Mouse (Mus musculus): Measurements from ENCODE around the gene Evi5. TPM values are rescaled to one million over a fixed set of nuclear protein-coding genes. Genes with fewer than 3 reads are reported as not detected.

Gene Evi5
- polyA plus RNA-seq, 1 experiment from 2014 or later = 58.5 TPM

DNA sequence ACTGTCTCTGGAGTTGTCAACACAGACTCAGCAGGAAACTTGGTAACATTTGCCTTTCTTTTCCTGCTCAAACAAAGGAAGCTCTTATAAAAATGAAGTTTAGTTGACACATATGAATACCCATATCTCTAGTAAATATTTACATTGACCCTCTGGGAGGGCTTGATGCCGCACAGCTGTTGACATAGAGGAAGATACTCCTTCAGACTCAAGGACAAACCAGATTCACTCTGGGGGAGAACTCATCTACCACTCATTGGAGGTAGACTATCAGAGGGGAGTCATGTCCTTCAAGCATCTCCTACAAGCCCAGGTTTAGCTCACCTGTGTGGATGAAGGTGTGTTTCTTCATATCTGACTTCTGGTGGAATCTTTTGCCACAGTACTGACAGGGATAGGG, 155.1 kb downstream of the Evi5 start:
- Histone ChIP-seq H3K9ac (no peak overlapping the region), H3K27ac (no peak overlapping the region), H3K9me3 (replicated peaks) (no peaks in the 10 kb centered on the region), H3K4me1 (peaks cover 26% of the 10 kb centered on the region), H3K4me2 (no peak overlapping the region), H3K4me3 (no peak overlapping the region), H3K36me3 (no peaks in the 10 kb centered on the region), H3K27me3 (replicated peaks) (peaks cover 91% of the 10 kb centered on the region)
- 66% methylated on average over 1 of the region's 1 CpGs for WGBS (ENCODE audit: insufficient replicate concordance)
- no peak for ATAC-seq

DNA sequence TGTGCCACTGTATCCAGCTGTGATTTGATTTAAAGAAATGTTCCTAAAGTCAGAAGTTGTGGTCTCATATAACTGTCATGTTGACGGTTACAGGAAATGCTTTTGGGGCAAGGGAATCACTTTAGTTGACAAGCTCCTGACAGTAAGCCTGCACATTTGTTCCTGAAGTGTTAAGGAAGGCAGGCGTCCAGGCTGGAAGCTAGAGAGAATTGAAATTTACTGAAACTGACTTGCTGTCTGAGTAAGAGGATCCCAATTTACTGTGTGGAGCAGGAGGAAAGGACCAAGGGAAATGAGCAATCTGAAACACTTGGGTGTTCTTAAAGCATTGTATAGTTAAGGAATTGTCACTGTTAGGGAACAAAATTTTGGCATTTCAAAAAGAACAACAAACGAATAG, 155.7 kb downstream of the Evi5 start:
- no peak overlapping the region for H3K9ac ChIP-seq
- no peak overlapping the region for H3K4me3 ChIP-seq
- WGBS (ENCODE audit: insufficient replicate concordance) = 22% methylated on average over 3 of the region's 3 CpGs
- peaks cover 21% of the 10 kb centered on the region for H3K4me1 ChIP-seq
- H3K9me3 ChIP-seq (replicated peaks) = no peaks in the 10 kb centered on the region
- H3K4me2 ChIP-seq = no peak overlapping the region
- H3K36me3 ChIP-seq = no peaks in the 10 kb centered on the region
- ATAC-seq = no peak
- peaks cover 91% of the 10 kb centered on the region for H3K27me3 ChIP-seq (replicated peaks)
- H3K27ac ChIP-seq = no peak overlapping the region

- Histone ChIP-seq H3K27me3 (replicated peaks) (peaks cover 89% of the 10 kb centered on the region), H3K9ac (no peak overlapping the region), H3K4me1 (peaks cover 13% of the 10 kb centered on the region; the same call in 1 of the 2 replicates), H3K4me3 (no peak overlapping the region), H3K36me3 (no peaks in the 10 kb centered on the region), H3K27ac (no peak overlapping the region), H3K4me2 (no peak overlapping the region), H3K9me3 (replicated peaks) (no peaks in the 10 kb centered on the region)
- 27% methylated on average over 11 of the region's 11 CpGs for WGBS (ENCODE audit: insufficient replicate concordance)
- ATAC-seq = no peak
These were observed 157.0 kb downstream of the Evi5 start for GRCm38 (mm10) chr5:107717871-107718361.

DNA sequence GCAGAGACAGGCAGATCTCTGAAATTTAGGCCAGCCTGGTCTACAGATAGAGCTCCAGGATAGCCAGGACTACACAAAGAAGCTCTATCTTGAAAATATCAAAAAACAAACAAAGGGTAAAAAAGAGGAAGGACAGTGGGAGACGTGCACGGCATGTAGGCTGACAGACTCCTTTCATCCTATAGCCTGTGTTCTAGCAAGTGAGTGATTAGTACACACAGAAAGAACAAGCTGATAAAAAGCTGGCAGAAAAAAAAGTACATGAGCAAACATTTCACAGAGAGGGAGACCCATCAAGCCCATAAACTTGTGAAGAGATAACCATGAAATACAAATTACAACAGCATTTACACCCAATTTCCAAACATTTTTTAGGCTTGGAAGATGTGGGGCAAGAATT, 163.2 kb downstream of the Evi5 start:
- ATAC-seq = no peak
- no peaks in the 10 kb centered on the region for H3K36me3 ChIP-seq
- 6% methylated on average over 2 of the region's 2 CpGs for WGBS (ENCODE audit: insufficient replicate concordance)
- H3K4me1 ChIP-seq = no peaks in the 10 kb centered on the region
- H3K9me3 ChIP-seq (replicated peaks) = no peaks in the 10 kb centered on the region
- peaks cover 56% of the 10 kb centered on the region for H3K27me3 ChIP-seq (replicated peaks)
- H3K4me2 ChIP-seq = no peak overlapping the region
- H3K9ac ChIP-seq = no peak overlapping the region
- no peak overlapping the region for H3K4me3 ChIP-seq
- no peak overlapping the region for H3K27ac ChIP-seq

DNA sequence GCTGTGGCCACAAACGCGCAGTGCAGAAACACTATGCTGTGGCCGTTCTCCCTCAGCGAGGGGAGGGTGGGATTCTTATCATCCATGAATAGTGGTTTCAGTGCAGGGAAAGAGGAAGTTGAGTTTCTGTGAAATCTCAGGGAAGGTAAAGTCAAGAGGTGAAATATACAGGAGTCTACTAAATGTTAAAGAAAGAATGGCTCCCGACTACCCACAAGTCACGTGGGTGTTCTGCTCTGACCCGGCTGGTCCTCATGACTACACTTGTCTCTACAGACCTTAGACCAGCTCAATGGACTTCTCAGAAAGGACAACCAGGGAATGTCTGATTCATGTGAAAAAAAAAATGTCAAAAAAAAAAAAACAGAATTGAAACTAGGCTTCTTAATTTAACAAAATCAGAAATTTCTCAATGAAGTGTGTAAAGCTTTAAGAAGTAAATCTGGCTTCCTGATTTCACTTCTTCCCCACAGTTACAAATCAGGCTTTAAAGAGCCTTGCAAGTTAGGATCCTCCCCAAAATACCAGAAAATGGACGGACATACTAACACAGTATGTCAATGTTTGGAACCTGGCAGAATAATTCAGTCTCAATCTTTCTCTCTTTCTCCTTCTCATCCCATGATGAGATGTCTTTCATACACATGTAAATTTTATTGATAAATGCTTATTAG, 166.6 kb downstream of the Evi5 start:
- Histone ChIP-seq H3K4me3 (no peak overlapping the region), H3K27ac (no peak overlapping the region), H3K4me1 (no peaks in the 10 kb centered on the region), H3K36me3 (no peaks in the 10 kb centered on the region), H3K9ac (no peak overlapping the region), H3K4me2 (no peak overlapping the region), H3K27me3 (replicated peaks) (peaks cover 35% of the 10 kb centered on the region), H3K9me3 (replicated peaks) (no peaks in the 10 kb centered on the region)
- no peak for ATAC-seq
- WGBS (ENCODE audit: insufficient replicate concordance) = 36% methylated on average over 8 of the region's 8 CpGs

- no peak for ATAC-seq
- Histone ChIP-seq H3K9me3 (replicated peaks) (no peaks in the 10 kb centered on the region), H3K27ac (no peak overlapping the region), H3K36me3 (no peaks in the 10 kb centered on the region), H3K4me2 (no peak overlapping the region), H3K9ac (no peak overlapping the region), H3K4me1 (no peaks in the 10 kb centered on the region), H3K27me3 (replicated peaks) (peaks cover 27% of the 10 kb centered on the region), H3K4me3 (no peak overlapping the region)
- WGBS (ENCODE audit: insufficient replicate concordance) = 41% methylated on average over 1 of the region's 1 CpGs
These were observed 168.6 kb downstream of the Evi5 start for GRCm38 (mm10) chr5:107706262-107706661.

DNA sequence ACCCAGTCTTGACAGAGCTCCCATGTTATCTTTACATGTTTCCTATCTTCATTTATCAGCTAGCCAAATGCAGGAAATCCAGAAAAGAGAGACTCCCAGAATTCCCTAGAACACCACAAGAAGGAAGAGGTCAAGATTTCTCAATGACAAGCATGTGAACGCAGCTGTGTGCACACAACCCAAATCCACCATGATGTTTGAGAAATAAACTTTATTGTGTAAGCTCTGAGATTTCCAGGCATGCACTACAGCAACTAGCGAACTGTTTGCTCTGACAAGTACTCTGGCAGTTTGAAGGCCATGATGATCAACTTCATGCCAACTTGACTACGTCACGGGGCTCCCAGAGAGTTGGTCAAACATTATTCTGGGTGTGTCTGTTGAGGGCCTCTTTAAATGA, 169.2 kb downstream of the Evi5 start:
- peaks cover 28% of the 10 kb centered on the region; the same call in 1 of the 2 replicates for H3K27me3 ChIP-seq (replicated peaks)
- H3K9ac ChIP-seq = no peak overlapping the region
- H3K4me3 ChIP-seq = no peak overlapping the region

GRCm38 (mm10) chr5:107703207-107703763, 171.6 kb downstream of the Evi5 start:
- Histone ChIP-seq H3K27me3 (replicated peaks) (peaks cover 18% of the 10 kb centered on the region; the same call in 1 of the 2 replicates), H3K9ac (no peak overlapping the region), H3K4me2 (no peak overlapping the region), H3K36me3 (no peaks in the 10 kb centered on the region), H3K4me3 (no peak overlapping the region), H3K9me3 (replicated peaks) (no peaks in the 10 kb centered on the region), H3K4me1 (no peaks in the 10 kb centered on the region), H3K27ac (no peak overlapping the region)
- 67% methylated on average over 6 of the region's 6 CpGs for WGBS (ENCODE audit: insufficient replicate concordance)
- no peak for ATAC-seq

More for the DNA sequence above, 169.2 kb downstream of the Evi5 start:
- Histone ChIP-seq H3K27ac (no peak overlapping the region), H3K36me3 (no peaks in the 10 kb centered on the region), H3K4me2 (no peak overlapping the region), H3K4me1 (no peaks in the 10 kb centered on the region), H3K9me3 (replicated peaks) (no peaks in the 10 kb centered on the region)
- no peak for ATAC-seq
- whole genome bisulfite sequencing (ENCODE audit: insufficient replicate concordance) = 77% methylated on average over 4 of the region's 4 CpGs

DNA sequence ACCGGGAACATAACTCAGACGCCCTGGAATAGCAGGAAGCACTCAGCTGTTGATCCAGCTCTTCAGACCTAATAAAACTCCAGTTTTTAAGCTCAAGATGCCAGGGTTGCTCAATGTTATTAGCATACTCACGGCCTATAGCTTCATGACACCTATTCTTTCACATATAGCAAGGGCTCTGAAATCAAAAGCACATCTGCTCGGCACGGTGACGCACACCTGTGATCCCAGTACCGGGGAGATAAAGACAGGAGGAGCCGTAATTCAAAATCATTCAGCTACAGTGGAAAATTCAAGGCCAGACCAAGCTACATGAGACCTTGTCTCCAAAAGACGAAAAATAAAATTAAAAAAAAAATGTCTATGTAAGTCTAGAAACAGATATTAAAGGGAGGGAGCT, 173.2 kb downstream of the Evi5 start:
- Histone ChIP-seq H3K4me3 (no peak overlapping the region), H3K4me1 (no peaks in the 10 kb centered on the region), H3K4me2 (no peak overlapping the region), H3K27me3 (replicated peaks) (peaks cover 13% of the 10 kb centered on the region; the same call in 1 of the 2 replicates), H3K9me3 (replicated peaks) (no peaks in the 10 kb centered on the region), H3K36me3 (no peaks in the 10 kb centered on the region), H3K27ac (no peak overlapping the region), H3K9ac (no peak overlapping the region)
- WGBS (ENCODE audit: insufficient replicate concordance) = 76% methylated on average over 9 of the region's 9 CpGs
- ATAC-seq = no peak

DNA sequence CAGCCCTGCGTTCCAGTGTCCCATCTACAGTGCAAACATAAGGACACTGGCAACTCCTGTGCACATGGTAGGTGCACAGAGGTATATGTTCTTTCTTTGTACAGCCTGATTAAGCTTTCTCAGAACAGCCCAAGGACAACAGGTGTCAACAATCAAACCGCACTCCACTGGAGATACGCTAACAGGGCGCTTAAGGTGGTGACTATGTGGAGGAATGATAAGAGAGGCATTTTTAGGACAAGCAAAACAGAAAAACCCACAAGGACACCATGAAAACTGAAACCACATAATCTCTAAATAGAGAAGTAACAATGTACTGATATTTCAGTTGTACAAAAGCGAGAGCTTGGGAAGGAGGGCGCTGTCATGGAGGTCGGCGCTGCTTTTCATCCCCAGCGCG, 174.0 kb downstream of the Evi5 start:
- WGBS (ENCODE audit: insufficient replicate concordance) = 77% methylated on average over 10 of the region's 10 CpGs
- Histone ChIP-seq H3K4me3 (no peak overlapping the region), H3K27ac (no peak overlapping the region), H3K9me3 (replicated peaks) (no peaks in the 10 kb centered on the region), H3K4me1 (no peaks in the 10 kb centered on the region), H3K9ac (no peak overlapping the region), H3K36me3 (no peaks in the 10 kb centered on the region), H3K27me3 (replicated peaks) (peaks cover 9% of the 10 kb centered on the region; the same call in 1 of the 2 replicates), H3K4me2 (no peak overlapping the region)
- no peak for ATAC-seq

DNA sequence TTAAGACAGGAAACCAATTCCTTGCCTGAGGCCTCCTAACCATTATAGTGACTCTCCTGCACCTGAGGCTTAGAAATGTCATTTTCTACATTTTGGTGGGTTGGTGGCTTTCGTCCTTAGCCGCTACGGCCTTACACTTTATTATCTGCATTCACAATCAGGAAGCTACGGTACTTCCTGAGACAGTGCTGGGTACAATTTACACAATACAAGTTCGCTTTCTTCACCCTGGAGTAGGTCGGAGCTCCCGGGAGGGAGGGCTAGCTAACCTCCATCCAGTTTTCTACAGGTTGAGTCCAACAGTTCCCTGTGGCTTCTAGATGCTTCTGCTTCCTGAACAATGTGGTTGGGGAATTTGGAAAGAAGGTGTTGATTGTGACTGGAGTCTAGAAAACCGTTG, 176.0 kb downstream of the Evi5 start:
- ATAC-seq = no peak
- Histone ChIP-seq H3K36me3 (no peaks in the 10 kb centered on the region), H3K9ac (no peak overlapping the region), H3K9me3 (replicated peaks) (no peaks in the 10 kb centered on the region), H3K27me3 (replicated peaks) (peaks cover 9% of the 10 kb centered on the region; the same call in 1 of the 2 replicates), H3K4me3 (no peak overlapping the region), H3K27ac (no peak overlapping the region), H3K4me2 (no peak overlapping the region), H3K4me1 (no peaks in the 10 kb centered on the region)
- WGBS (ENCODE audit: insufficient replicate concordance) = 27% methylated on average over 8 of the region's 8 CpGs

- Histone ChIP-seq H3K27me3 (replicated peaks) (peaks cover 10% of the 10 kb centered on the region; the same call in 1 of the 2 replicates), H3K9ac (no peak overlapping the region), H3K27ac (no peak overlapping the region), H3K9me3 (replicated peaks) (no peaks in the 10 kb centered on the region), H3K36me3 (no peaks in the 10 kb centered on the region), H3K4me2 (no peak overlapping the region), H3K4me1 (no peaks in the 10 kb centered on the region), H3K4me3 (no peak overlapping the region)
- ATAC-seq = no peak
- 61% methylated on average over 3 of the region's 3 CpGs for WGBS (ENCODE audit: insufficient replicate concordance)
These were observed 179.9 kb downstream of the Evi5 start for GRCm38 (mm10) chr5:107695019-107695418.

Measured in liver, embryonic 12.5 days (tissue).